Mouse (Mus musculus) heart, postnatal 4 days (tissue): ENCODE results near the gene Tmem265. TPM values are rescaled to one million over a fixed set of nuclear protein-coding genes. Genes with fewer than 3 reads are reported as not detected.

Experiments used
- DNase-seq: peaks from one replicate; pipeline ENCODE4 v3.0.0; 2021
- total RNA-seq, 2 experiments: library from RNA; stranded (reverse); gene quantifications; 2 replicates each; pipeline ENCODE4 v1.2.3; 2021

Tmem265 gene
- total RNA-seq, 2 experiments from 2014 or later: 0.45 TPM; not detected in 1

DNA sequence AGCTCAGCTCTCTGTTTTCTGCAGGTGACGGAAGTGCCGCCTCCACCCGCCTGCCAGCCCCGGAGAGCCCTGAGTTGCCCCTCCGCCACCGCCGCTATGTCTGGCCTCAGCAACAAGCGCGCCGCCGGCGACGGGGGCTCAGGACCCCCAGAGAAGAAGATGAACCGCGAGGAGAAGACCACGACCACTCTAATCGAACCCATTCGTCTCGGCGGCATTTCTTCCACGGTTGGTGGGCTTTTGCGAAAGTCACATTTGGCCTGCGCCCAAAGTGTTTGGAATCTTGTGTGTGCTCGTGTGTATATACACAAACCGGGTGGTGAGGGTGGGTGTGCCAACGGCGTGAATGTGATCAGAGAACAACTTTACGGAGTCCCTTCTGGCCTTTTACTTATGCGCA, 27.7 kb downstream of the Tmem265 start:
- no peak for DNase-seq

DNA sequence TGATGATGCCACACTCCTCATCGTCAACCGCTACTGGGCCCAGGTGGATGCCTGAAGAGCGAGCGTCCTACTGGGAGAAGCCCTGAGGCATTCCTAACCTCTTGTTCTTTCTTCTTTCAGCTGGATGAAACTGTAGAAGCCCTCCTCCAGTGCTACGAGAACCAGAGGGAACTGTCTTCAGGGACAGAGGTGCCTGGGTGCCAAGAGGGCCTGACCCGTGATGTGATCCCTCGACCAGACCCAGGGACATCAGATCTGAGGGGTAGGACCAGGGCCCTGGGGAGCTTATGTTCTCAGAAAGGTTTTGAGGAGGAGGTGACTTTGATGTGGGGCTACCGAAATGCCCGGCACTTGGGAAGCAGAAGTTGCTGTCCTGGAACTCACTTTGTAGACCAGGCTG, 28.4 kb downstream of the Tmem265 start:
- DNase-seq: no peak

DNA sequence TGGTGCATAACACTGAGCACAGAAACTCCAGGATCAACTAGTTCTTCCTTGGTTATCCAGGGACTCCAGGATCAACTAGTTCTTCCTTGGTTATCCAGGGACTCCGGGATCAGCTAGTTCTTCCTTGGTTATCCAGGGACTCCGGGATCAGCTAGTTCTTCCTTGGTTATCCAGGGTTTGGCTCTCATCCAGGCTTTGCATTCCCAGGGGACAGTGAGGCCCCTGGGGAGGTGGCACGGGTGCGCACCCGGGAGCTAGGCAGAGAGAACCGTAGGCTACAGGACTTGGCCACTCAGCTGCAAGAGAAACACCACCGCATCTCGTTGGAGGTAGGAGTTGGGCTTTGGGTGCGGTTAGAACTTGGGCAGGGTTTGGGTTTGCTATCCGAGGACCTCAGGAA, 29.9 kb downstream of the Tmem265 start:
- peak; percentile 51 for DNase-seq

DNA sequence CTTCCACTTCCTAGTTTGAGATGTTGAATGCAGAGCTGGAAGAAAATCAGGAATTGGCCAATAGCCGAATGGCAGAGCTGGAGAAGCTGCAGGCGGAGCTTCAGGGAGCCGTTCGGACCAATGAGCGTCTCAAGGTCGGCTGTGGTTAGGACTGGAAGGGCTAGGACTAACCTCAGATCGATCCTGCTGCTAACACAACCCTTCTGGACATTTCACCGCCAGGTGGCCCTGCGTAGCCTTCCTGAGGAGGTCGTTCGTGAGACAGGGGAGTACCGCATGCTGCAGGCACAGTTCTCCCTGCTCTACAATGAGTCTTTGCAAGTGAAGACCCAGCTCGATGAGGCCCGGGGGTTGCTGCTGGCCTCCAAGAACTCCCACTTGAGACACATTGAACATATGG, 31.4 kb downstream of the Tmem265 start:
- no peak for DNase-seq

DNA sequence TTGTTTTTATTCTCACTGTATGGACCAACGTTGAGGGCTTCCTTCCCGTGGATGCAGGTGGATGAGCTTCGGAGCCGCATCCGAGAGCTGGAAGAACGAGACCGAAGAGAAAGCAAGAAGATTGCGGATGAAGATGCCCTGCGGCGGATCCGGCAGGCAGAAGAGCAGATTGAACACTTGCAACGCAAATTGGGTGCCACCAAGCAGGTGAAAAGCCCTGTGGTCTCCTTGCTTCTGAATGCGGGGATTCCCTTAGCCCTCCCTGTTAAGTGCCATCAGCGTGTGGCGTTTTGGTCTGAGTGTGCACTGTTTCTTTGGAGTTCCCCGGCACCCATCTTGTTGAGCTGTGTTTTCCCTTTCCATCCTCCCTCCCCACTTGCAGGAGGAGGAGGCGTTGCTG, 35.6 kb downstream of the Tmem265 start:
- no peak for DNase-seq

DNA sequence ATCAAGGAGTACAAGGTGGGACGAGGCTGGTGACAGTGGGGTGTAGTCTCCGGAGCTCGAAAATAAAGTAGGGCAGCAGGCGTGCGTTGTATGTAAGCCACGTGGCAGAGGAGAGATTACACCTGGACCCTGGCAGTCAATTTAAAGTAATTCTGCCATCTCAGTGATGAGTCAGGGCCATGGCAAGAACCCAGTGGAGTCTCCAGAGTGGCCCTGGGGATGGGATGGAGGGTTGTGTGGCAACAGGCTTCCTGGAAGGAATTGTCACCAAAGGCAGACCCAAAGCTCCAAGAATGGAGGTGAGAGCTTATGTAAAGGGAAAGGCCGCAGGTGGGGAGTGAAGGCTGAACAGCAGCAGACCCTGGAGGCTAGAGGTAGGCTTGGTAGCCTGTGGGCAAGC, 39.4 kb downstream of the Tmem265 start:
- no peak for DNase-seq

DNA sequence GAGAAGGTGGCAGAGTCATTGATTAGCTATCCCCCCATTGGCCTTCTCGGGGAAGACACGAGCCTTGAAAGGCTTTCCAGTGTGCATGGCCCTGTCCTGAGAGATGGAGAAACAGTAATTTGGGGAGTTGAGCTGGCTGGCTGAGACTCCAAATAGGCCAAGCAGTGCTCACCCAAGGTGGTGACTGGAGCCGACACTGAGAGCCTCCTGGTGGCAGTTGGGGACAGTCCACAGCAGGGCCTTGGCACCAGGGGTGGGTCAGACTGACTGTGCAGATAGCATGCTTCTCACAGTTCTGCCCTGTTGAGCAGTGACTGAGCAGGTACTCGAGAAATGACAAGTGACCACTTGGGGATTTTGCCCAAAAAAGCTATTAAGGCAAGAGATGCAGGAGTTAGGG, 40.5 kb downstream of the Tmem265 start:
- DNase-seq: no peak

DNA sequence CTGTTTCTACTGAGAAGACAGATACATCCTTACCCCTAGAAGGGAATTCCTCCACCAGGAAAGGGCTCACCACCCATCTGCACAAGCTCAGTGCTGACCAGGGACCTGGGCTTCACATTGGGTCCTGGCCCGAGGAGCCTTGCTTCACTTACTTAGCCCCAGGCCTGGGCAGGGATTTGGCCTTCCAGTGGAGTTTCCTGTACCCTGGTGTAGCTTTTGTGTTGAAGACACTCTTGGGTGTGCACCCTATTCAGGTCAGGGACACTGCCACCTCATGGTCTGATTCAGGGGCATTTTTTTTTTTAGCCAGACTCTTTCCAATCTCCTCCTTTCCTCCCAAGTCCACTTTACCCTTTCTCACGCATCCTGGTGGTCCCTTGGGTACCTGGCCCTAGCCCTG, 41.7 kb downstream of the Tmem265 start:
- DNase-seq: no peak

DNA sequence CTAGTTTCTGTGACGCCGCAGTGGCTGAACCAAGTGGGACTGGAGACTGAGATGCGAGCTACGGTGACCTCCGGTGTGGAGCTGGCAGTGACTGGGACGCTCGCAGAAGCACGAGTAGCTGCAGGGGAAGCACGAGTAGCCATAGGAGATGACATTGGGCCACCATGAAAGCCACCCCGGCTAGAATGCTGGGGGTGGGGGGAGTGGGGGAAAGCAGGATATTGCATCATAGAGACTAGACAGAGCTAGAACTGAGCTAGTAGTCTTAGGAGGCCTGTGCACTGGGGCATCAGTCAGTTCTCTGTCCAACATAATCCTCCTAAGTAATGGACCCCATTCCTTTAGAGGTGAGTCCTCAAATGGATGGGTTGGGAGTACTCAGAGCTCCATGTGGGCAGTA, 43.1 kb downstream of the Tmem265 start:
- DNase-seq: no peak

DNA sequence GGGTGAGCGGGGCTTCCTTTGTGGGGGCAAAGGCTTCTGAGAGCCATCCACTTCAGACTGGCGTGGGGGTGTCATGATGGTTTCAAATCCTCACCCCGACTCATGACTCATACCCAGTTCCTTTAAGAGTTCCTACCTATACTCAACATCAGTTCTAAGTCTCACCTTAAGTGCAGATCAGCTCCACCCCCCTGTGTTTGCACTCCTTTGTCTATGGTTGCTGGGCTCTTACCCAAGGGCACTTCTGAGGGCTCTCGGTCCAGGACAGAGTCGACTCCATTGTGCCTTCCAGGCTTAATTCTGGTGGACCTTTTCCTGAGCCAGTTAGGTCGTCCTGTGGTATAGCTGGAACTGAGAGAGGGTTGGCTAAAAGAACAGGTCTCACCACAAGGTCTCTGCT, 46.0 kb downstream of the Tmem265 start:
- no peak for DNase-seq

DNA sequence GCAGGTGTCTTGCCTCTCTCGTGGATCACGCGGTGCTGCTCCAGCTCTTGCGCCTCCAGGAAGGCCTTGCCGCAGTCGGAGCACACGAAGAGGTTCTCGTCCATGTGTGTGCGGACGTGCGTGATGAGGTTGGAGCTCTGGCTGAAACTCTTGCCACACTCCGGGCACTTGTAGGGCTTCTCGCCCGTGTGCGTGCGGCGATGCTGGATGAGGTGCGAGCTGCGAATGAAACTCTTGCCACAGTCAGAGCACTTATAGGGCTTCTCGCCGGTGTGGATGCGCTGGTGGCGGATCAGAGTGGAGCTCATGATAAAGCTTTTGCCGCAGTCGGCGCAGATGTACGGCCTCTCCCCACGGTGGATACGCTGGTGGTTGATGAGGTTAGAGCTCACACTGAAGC, 49.8 kb downstream of the Tmem265 start:
- DNase-seq: no peak

DNA sequence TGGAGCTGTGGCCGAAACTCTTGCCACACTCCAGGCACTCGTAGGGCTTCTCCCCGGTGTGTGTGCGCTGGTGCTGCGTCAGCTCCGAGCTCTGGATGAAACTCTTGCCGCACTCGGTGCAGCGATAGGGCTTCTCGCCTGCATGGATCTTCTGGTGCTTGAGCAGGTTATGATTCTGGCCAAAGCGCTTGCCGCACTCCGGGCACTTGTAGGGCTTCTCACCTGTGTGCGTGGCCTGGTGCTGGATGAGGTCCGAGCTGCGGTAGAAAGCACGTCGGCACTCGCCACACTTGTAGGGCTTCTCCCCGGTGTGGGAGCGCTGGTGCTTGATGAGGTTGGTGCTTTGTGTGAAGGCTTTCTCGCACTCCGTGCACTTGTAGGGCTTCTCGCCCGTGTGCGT, 50.4 kb downstream of the Tmem265 start:
- no peak for DNase-seq

DNA sequence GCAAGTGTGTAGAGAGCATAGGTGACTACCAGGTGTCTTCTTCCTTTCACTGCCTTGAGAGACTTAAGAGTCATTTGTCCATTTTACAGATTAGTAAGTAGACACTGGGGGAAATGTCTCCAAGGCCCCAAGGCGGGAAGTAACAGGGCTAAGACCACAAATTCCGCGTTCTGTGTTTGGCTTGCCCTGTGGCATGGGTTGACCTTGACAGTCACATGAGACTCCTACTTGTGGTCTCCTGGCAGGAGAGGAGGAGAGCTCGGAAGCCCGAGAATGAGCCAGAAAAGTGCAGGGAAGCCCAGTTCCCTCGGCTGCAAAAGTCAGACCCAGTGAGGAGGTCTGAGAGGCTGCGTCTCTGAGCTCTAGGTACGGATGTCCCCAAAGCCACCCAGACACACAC, 52.3 kb downstream of the Tmem265 start:
- DNase-seq: no peak

DNA sequence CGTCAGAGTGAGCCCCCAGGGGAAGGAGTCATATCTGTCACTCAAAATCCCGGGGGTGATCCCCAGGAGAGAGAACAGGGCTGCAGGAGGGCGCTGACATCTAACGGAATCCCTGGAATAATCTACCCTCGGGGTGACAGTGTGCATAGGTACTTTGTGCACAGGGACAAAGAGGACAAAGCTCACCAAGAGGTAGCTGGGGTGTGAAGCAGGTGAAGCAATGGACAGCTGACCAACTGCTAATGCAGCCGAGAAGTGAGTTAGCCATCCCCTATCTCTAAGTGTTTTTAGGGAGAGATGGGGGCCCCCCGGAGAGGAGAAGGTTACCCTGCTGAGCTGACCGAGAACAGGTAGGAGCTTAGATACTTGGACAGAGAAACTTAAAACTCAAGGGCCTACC, 52.9 kb downstream of the Tmem265 start:
- DNase-seq: no peak

DNA sequence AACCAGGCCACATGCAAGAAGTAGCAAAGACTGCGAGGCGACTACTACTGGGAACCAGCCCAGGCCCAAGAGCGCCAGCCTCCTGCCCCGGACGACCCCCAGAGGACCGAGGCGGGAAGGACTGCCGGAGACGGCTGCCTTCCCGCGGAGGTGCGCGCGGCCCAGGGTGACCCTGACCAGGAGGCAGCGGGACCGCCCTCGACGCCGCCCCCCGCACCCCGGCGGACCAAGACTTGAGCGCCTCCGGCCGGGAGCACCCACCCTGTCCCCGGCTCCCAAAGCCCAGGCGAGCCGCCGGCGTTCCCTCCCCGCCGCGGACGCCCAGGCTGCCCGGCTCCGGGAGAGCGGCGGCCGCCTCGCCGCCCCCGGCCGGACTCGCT, 53.3 kb downstream of the Tmem265 start:
- DNase-seq: peak; percentile 77

DNA sequence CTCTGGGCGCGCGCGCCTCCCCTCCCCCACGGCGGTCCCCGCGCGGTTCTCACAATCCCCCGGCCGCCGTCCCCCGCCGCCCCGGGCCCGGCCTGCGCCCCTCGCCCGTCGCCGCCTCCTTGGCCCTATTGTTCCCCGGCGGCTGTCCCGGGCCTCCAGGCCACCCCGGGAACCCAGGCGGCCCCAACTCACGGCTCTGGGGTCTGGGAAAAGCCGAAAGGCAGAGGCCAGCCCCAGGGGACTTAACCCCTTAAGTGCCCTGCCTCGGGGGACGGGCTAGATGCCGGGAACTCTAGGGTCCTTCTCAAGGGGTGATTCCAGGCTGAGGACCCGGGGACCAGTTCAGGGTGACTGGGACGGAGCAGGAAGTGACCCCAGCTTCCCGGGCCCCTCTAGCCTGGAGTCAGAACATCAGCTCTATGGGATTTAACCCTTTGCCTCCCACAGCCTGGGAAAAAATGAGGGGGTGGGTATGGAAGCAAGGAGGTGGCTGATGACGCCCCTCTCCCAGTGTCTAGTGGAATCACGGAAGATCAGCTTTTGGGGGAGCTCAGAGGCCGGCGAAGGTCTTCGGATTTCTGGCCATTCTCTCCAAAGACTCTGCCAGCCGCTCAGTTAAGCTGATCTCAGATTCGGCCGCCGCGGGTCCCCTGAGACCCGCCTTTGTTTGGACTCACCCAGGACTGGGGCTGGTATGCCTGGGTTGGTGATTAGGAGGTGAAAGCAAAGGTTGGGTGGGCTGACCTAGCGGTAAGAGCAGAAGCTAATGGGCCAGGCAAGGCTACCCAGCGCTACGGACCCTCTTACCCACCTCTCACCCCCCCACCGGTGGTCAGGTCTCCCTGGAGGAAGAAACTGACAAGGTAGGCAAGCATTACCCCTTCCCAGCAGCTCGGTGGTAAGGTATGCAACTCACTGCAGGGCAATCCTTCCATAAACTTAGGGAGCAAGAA, 54.0 kb downstream of the Tmem265 start, which contains the start of gene Zfp629:
Zfp629 (minus strand) TSS at position 907 of the 953 bp plus-strand sequence.
- peak; percentile 84 for DNase-seq

DNA sequence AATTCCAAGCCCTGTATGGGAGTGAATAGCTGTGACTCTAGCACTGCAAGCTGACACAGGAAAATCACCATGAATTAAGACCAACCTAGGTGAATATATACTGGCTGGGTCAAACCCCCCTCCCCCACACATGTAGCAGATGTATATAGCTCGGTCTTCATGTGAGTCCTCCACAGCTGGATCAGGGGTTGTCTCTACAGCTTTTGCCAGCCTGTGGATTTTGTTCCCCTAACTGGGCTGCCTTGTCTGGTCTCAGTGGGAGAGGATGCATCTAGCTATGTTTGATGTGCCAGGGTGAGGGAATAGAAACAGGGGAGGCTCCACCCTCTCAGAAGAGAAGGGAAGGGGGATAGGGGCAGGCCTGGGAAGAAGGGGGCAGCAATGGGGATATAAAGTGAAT, 55.1 kb downstream of the Tmem265 start:
- no peak for DNase-seq

Other genes with a start within 250 kb of the Tmem265 start
- gene Zfp768, start 215.8 kb upstream of the Tmem265 start, total RNA-seq: 10 to 100 TPM; 36.1 to 41.4 TPM
- gene Zfp747, start 185.3 kb upstream of the Tmem265 start, total RNA-seq: 1 to 10 TPM; 5.8 to 5.9 TPM
- gene 9130019O22Rik, start 174.2 kb upstream of the Tmem265 start, total RNA-seq: 1 to 10 TPM; 2.6 to 3.2 TPM
- 1 to 10 TPM; 4.0 to 4.8 TPM for gene E430018J23Rik, start 167.8 kb upstream of the Tmem265 start, total RNA-seq
- 1 to 10 TPM; 4.9 to 5.0 TPM for gene Zfp764, start 154.6 kb upstream of the Tmem265 start, total RNA-seq
- gene Zfp688, start 139.3 kb upstream of the Tmem265 start, total RNA-seq: 1 to 10 TPM; 3.8 to 6.0 TPM
- gene Zfp689, start 112.2 kb upstream of the Tmem265 start, total RNA-seq: 1 to 10 TPM; 3.9 to 4.8 TPM
- gene Prr14, start 101.8 kb upstream of the Tmem265 start, total RNA-seq: 10 to 100 TPM; 28.0 to 28.9 TPM
- 10 to 100 TPM; 37.4 to 38.0 TPM for gene Fbrs, start 82.2 kb upstream of the Tmem265 start, total RNA-seq
- 10 to 100 TPM; 78.7 to 80.5 TPM for gene Srcap, start 49.4 kb upstream of the Tmem265 start, total RNA-seq
- gene Gm42715, start 41.8 kb upstream of the Tmem265 start, total RNA-seq: 10 to 100 TPM; 16.5 to 17.1 TPM
- 10 to 100 TPM; 18.1 to 19.4 TPM for gene Phkg2, start 11.9 kb downstream of the Tmem265 start, total RNA-seq
- 1 to 10 TPM; 6.5 to 9.2 TPM for gene Ccdc189, start 27.2 kb downstream of the Tmem265 start, total RNA-seq
- gene Rnf40, start 27.4 kb downstream of the Tmem265 start, total RNA-seq: 10 to 100 TPM; 47.8 to 49.7 TPM
- gene Zfp629, start 54.4 kb downstream of the Tmem265 start, total RNA-seq: 10 to 100 TPM; 31.8 to 38.0 TPM
- 10 to 100 TPM; 67.6 to 71.1 TPM for gene Bcl7c, start 147.5 kb downstream of the Tmem265 start, total RNA-seq
- gene Ctf1, start 151.3 kb downstream of the Tmem265 start, total RNA-seq: 1 to 10 TPM; 3.4 to 4.0 TPM
- gene Ctf2, start 170.8 kb downstream of the Tmem265 start, total RNA-seq: not detected
- gene Fbxl19, start 183.2 kb downstream of the Tmem265 start, total RNA-seq: 1 to 10 TPM; 6.0 TPM
- 10 to 100 TPM; 14.7 to 14.8 TPM for gene Orai3, start 208.4 kb downstream of the Tmem265 start, total RNA-seq
- 10 to 100 TPM; 30.8 to 32.0 TPM for gene Setd1a, start 215.3 kb downstream of the Tmem265 start, total RNA-seq
- gene Gm49388, start 224.2 kb downstream of the Tmem265 start, total RNA-seq: 1 to 10 TPM; 3.0 to 3.2 TPM
- 10 to 100 TPM in 1 of 2 experiments, 1 to 10 TPM in 1; 9.6 to 10.3 TPM for gene Hsd3b7, start 239.2 kb downstream of the Tmem265 start, total RNA-seq